Mouse (Mus musculus) C2C12 (cell line): Measurements from ENCODE around the gene Gm20388.

ENCODE experiments used
- CTCF ChIP-seq: IDR thresholded peaks from one replicate; pipeline ENCODE4 v1.5.1; 2011; ENCODE audit not compliant: control insufficient read depth, insufficient read depth, insufficient read length
- USF1 ChIP-seq: IDR thresholded peaks from one replicate; pipeline ENCODE4 v1.6.1; 2011; ENCODE audit warnings: low read depth, mild to moderate bottlenecking, control low read depth, moderate library complexity

DNA sequence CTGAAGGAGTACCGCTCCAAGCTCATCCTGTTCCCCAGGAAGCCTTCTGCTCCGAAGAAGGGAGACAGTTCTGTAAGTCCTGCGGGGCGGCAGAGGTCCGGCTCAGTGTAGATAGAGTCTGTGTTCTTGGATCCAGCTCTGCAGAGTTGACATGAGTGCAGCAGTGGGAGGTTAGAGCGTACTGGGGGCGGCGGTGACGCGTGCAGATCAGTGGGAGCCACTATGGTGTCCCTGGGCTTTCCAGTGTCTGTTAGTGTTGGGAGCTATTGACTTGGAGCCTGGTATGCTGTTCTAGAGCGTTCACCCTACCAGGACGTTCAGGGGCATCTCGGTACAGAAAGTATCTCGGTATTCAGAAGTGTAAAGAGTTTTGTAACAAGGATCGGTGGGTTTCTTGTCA, 3192.6 kb downstream of the Gm20388 start:
- TF ChIP-seq USF1 (no peak), CTCF (no peak)
